Mouse (Mus musculus) bone marrow macrophage, adult 2 months (primary cell): ENCODE data around the gene Pcdh9.

Experiments
- CTCF ChIP-seq: IDR thresholded peaks from 2 replicates; pipeline ENCODE4 v1.5.1; 2012; ENCODE audit warnings: low read depth, mild to moderate bottlenecking, low read length, moderate library complexity
- POLR2A ChIP-seq: IDR thresholded peaks from 2 replicates; pipeline ENCODE4 v1.6.1; 2012; ENCODE audit warnings: mild to moderate bottlenecking, low read depth, low read length, borderline replicate concordance

- TF ChIP-seq POLR2A (no peak), CTCF (no peak)
These were observed 509.7 kb downstream of the Pcdh9 start for GRCm38 (mm10) chr14:93380757-93381156.
